Mouse (Mus musculus) regulatory T cell (primary cell): ENCODE results near the gene Ranbp10.

Source experiments
- in situ Hi-C: fragments of 300-600 bp; cut with MboI, MseI; formaldehyde crosslinking; loops from one replicate; pipeline ENCODE4 v1.15.1; 2025; ENCODE audit warnings: high pct_unique_total_duplicates

Gene Ranbp10

DNA sequence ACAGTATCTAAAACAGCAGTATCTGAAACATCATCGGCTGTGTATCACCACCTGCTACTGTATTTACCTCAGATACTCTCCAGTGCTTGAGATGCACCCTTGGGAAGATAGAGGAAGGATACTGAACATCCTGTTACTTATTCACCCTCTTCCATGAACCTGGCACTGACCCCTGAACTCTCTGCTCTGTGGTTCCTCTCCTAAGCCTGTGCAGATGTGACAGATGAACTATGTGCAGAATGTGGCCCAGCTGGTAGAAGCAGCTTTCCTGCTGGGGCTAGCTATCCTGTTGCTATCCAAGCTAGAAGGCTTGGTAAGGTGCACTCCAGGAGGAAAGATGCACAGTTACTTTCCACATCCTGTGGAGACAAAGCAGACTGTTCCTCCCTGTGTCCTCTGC lies 33.8 kb downstream of the Ranbp10 start:
- in situ Hi-C loops, result loop anchor here (10.0 kb wide), 1 partner anchor 209 kb away; no protein-coding TSS in a partner anchor

DNA sequence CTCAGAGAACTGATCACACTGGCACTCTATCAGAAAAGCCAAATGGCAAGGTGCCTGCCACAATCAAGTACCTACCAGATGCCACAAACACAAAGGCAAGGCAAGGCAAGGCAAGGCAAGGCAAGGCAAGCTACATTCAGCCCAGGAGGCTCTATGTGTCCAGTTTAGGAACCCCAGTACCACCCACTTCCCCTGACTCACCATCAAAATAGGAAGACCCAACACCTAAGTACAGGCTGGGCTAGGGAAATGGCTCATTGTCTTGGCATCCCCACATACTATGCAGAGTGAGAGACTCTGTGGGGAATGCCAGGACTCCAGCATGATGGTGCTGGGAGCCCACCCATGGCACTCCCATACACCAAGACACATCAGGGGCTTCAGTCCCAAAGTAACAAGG lies 37.5 kb downstream of the Ranbp10 start:
- in situ Hi-C loops, result loop anchor here (10.0 kb wide), 1 partner anchor 205 kb away; no protein-coding TSS in a partner anchor

DNA sequence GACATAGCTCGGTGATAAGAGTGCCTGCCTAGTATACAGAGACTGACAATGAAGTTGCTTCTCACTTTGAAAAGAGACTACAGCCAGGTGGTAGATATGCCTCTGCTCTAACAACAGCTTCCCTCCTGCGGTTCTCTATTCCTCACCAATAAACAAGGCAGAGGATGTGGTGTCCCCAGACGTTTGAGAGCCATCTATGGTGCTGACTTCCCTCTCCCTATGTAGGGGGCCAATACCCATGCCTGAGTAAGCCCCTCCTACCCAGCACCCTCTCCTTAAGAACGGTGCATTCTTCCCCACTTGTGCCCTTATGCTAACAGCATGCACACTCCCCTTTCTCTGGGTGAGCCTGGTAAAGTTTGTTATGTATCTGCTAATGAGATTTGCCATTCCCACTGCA lies 38.2 kb downstream of the Ranbp10 start:
- in situ Hi-C loops, result no loop called here

DNA sequence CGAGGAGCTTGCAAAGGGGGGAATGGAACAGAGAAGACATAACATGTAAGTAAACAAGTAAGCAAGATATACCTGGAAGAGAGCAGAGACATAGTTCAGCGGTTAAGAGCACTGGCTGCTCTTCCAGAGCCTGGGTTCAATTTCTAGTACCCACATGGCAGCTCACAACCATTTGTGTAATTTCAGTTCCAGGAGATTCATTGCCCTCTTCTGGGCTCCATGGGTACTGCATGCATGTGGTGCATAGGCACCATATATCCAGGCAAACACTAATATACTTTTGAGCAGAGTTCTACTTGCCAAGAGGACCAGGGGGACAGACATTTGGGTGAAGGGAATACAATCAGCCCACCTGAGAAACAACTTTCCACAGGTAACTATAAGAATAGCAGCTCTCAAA lies 38.9 kb downstream of the Ranbp10 start:
- in situ Hi-C loops, result no loop called here

DNA sequence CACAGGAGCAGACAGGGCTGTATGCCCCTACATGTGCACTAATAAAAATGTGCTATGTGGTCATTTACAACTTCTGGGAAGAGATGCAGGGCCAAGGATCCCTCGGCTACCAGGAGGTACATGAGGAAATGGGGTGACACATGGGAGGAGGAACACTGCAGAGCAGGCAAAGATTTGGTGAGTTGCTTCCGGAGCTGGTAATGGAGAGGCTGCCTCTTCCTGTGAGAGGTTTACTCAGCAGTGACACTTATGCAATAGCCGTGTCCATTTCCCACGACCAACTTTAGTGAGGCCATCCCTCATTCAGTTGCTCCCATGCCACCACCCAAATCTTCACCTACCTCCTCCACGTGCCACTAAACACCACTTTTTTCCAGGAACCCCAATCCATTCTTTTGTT lies 46.9 kb downstream of the Ranbp10 start:
- in situ Hi-C loops, result loop anchor here (5.0 kb wide), 1 partner anchor 58 kb away; no protein-coding TSS in a partner anchor

DNA sequence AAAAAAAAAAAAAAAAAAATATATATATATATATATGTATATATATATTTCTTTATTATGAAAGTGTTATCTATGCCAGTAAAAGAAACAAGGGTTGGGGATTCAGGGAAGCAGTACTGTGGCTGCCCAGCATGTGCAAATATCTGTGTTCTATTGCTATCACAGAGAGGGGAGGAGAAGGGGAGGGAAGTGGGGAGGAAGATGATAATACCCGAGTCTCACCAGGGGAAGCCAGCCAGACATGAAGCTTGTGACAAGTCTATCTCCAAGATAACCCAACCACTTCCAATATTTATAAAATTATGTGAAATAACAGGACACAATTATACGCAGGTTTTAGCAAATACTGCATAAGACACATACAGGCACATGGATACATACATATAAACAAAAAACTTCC lies 49.3 kb downstream of the Ranbp10 start:
- in situ Hi-C loops, result no loop called here

DNA sequence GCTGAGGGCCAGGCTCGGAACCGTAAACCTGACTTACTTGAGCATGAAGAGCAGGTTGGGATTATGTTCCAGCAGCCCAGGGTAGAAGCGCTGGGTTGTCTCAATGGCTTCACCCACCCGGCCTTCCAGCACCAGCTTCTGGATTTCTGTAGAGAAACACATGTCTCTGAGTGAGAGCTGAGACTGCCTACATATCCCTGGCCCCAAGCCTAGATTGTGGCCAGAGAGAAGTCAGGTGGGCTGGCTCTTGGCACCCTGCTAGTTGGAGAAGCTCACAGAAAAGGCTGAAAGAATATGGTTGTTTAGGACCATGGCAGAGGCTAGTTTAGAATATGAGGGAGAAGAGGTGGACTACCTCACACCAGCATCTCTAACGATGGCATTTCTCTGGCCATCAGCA lies 52.7 kb downstream of the Ranbp10 start:
- in situ Hi-C loops, result no loop called here

DNA sequence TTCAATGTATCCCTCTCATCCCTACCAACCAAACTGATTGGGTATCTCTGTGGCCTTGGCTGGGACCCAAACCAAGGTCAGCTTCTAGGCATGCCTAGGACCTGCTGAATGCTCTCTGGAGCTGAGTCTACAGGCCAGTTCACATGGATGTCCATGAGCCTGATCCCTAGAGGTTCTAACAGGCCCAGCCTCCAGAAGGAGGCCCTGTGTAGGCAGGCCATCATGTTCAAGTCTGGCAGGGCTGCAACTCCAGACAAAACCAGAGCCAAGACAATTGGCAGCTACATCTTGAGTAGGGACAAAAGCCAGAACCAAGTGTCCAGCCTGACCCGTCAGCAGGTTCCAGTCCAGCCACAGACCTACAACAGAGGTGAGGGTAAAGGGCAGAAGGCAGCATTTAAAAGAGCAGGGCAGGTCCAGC lies 53.7 kb downstream of the Ranbp10 start:
- in situ Hi-C loops, result no loop called here

DNA sequence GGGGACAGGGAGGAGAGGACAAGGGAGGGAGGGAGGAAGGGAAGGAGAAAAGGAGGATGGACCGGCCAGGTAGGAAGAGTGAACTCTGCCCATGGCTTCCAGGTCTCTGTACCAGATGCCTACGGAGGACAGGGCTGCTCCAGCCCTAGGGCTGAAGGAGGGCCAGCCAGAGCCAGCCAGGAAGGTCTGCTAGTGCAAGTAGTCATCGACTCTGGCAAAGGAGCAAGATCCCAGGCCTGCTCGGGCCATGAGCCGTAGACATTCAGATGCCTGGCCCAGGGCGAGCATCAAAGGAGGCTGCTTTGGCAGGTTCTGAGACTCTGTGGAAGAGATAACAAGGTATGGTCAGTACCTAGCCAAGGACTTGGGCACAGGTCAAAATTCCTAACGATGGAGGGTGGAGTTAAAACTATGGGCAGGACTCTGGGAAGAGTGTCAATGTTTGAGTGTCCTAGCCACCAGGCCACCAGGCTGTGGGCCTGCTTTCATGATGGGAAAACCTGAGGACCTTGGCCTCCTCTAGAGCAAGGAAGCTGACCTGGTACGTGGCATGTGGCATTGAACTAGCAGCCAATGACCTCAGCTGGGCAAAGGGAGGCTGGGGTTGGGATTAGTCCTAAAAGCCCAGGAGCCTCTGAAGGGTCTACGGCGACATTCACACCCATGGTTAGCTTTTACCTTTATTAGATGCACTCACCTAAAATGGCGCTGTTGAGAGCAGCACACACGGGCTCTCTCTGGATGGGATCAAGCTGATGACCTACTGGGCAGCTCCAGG lies 55.6 kb downstream of the Ranbp10 start:
- in situ Hi-C loops, result no loop called here

DNA sequence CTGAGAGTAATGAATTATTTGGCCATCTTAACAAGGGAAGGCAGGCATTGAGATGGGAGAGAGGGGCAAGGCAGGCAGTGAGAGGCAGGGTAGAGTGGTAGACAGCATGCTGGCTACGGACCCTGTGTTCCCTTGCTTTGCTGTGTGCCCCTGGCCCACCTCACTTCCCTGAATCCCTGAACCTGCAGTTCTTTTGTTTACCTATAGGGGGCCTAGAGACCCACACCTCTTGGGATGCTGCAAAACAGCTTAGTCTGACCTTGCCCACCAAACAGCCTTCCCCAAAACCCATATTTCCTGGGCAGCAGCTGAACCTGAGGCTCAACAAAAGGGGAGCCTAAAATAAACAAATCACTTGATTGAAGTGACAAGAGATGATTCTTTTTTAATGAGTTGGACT lies 56.5 kb downstream of the Ranbp10 start:
- in situ Hi-C loops, result no loop called here

DNA sequence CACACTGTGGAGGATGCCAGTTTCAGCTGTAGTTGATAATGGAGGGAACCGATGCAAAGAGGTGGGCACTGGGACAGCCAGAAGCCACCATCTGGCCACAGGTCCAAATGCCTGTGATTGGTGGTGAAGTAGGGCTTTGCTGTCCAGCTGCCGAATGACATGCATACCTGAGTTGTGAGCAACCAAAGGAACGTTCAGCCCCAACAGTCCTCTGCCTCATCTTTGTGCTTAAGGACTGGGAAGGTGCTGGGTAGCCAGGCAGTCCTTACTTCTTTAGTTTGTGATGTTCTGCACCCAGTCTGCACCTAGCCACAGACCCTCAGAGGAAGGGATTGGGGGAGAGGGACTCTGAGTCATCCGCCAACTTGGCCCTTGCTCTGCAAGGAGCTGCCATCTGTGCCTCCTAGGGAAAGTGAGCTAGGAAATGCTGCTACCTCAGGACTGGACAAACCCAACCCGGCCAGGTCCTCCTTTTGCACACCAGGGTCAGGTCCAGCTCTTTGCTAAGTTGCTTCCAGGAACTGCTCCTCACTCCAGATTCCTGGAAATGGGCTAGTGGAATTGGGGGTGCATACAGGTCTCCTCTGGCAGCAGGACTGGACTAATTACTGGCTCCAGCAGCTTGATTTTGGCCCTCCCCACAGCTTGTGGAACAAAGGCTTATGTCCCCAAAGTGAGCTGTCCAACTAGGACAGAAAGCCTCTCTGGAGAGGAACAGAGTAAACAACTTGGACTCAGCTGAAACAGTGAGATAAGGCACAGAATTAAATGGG lies 58.5 kb downstream of the Ranbp10 start:
- in situ Hi-C loops, result no loop called here

DNA sequence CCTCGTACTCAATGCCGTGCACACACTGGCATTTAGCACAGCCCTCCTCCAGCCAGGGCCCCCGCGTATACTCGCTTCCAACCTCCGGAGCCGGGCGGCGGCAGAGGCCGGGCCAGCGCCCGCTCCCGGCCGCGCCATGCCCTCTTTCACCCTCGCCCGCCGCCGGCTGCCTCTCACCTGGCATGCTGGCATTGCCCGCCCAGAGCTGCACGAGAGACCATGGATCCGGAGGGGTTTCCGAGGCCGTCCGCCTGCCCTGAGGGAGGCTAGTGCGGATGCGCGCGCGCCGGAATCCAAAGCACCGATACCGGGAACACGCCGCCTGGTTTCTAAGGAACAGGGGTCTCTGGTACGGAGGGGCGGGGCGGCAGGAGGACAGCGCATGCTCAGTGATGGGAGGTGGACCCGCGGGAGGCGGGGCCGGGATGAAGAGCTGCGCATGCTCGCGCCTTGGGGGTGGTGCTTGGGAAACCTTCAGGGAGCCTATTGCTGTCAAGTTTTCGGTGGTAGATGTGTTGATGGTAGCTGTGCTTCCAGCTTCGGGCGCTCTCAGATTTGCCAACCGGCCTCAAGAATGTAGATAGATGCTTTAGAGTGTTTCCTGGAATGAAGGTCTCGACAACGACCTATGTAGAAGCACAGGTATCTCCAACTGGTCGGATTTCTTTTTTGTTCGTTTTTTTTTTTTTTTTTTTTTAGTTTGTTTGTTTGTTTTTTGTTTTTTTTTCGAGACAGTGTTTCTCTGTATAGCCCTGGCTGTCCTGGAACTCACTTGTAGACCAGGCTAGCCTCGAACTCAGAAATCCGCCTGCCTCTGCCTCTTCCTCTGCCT lies 68.7 kb downstream of the Ranbp10 start, which contains the start of gene Gfod2:
TSS of gene Gfod2 (minus strand) at position 388 of the 832 bp plus-strand sequence.
- in situ Hi-C loops, result no loop called here

DNA sequence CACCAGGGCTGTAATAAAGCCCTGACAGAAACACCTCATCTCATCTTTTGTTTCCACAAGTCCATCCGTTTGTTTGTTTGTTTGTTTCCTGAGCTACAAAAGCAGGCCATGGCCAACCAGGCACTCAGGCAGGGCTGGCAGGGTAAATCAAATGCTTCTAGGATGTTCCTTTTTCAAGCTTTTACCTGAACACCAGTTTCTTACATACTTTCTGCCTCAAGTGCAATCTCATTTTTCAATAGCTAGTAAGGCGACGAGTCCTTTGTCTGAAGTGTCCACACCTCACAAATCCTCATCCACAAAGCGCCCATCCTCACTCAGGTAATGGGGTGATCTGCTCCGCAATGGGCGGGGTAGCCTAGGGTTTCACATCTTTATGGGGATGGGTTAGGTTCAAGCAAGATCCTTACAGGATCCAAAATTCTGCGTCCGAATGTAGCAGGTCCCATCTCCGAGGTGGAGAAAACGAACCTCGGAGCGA lies 69.3 kb downstream of the Ranbp10 start:
- in situ Hi-C loops, result no loop called here

DNA sequence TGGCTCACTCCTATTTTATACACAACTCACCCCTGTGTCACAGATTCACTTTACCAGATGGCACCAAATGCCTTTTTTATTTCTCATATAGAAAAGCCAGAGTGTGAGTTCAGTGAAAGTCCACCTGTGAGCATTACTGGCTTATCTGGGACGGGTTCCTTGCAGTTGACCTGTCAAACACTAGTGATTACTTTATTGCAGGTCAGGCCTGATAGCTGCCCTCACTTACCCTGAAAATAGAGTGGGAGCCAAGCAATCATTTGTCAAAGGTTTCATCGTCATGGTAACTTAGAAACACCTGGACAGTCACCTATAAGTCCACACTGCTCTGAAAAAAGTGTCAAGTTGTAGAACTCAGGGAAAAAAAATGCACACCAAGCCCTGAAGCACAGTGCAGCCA lies 72.5 kb downstream of the Ranbp10 start:
- in situ Hi-C loops, result no loop called here

DNA sequence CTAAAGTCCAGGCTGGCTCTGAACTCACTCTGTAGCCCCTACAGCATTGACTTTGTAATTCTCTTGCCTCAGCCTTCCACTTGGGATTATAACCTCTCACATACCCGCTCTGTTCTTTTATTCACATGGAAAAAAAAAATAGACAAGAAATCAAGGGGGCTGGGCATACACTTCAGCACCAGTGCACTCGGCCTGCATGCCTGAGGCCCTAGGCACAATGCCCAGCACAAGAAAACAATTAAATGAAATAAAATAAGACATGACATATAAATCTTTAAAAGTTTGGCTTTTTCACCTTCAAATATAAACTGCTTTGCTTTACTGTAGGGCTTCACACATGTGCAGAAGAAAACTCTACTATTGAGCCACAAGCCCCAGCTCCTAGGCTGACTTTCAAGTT lies 73.2 kb downstream of the Ranbp10 start:
- in situ Hi-C loops, result no loop called here

DNA sequence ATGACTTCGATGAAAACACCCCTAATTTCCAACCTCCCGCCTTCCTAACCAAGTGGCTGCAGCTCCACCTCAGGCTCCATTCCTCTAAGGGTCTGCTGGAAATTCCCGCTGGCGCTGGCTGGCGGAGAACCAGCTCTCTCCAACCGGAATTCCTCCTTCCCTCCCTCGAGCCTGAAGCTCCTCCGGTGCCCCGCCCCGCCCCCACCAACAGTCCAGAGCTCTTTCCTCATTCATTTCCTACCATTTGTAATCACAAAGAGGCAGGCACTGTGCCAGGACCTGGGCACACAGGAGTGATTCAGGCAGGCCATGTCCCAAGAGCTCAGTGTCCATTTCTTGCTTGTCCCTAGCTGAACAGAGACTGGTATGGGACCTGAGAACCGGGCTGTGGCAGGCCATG lies 76.5 kb downstream of the Ranbp10 start:
- in situ Hi-C loops, result no loop called here

DNA sequence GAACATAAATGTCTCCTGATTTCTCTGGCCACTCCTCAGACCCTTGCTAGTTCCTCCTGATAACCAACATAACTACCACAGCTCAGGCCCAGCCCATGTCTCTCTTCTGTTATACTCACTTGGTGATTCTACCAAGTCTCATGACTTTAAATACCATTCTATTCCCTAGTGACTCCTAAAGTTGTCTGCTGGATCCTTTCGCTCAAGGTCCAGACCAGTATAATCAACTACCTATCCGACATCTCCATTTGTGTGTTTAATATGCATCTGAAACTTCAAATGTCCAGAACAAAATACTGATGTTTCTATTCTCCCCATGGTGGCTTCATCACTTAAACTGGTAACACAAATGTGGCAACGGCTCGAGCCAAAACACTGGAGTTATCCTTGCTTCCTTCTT lies 83.8 kb downstream of the Ranbp10 start:
- in situ Hi-C loops, result no loop called here

DNA sequence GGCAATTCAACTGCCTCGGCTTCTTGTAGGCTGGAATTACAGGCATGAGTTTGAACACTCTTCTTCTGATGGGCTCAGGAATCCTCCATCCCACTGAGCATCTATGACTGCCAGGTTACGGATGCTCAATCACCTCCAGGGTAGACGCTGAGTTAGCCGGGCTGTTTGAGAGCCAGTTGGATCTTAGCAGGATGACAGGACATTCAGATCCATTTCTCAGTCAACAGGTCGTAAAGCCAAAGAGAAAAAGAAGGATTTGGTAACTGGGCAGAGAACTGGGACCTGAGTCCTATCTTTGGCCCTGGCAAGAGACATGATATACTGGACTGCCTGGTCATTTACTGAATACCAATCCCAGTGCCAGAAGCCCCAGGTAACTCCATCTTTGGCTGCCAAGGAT lies 87.9 kb downstream of the Ranbp10 start:
- in situ Hi-C loops, result no loop called here

DNA sequence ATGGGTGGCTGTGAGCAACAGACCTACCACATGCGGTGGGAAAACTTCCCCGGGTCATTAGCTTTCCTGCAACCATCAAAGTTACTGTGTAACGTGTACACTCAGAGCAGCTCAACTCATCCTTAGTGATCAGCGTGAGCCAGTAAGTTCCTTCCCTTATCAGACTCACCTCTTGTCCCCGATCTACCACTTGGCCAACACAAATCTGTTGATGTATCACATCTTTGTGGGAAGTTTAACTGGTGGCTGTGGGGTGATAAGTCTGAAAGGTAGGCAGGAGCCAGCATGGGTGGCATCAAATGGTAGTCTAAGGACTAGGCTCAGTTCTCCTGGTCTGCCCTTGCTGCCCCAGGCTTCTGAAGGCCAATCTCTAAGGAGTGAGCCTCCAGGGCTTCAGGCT lies 95.0 kb downstream of the Ranbp10 start:
- in situ Hi-C loops, result no loop called here

DNA sequence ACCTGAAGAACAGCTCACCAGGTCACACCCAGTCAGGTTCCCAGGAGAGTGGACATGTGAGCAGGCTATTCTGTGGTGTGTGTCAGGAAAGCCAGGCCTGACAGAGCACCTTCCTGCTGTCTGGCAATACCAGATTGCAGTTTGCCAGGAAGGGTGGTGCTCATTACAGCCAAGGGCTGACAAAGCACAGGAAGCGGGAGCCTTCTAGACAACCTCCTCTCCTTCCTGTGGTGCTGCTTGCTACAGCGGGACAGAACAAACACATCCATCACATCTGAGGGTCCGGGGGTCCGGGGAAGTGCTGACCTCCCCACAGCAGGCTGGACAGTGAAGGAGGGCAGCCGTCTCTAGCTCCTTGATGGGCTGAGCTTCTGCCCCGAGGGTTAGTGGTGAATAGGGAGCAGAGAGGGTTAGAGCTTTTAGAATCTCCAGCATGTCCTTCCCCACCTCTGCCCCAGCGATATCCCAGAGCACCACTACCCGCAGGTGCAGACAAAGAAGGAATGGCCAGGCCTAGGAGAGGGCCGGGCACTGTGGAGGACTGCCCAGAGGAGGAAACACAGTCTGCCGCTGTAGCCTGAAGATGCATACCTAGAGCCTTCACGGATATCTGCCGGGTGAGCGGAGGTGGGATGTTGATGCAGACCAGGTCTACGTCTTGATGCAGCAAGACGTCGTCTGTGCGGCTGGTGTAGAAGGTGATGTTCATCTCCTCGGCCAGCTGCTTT lies 99.6 kb downstream of the Ranbp10 start:
- in situ Hi-C loops, result no loop called here

DNA sequence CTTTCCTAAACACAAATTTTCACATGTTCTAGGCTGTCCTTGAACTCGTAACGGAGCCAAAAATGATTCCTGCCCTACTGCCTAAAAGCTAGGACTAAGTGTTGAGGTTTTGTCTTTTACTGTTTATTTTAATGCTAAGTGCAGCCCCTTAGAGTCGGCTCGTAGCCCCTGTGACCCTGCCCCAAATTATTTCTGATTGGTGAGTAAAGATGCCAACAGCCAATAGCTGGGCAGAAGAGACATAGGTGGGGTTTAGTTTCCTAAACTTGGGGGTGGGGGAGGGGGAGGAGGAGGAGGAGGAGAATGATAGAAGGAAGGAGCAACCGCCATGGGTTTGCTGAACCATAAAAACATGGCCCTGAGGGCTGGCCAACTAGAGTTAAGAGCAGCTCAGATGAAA lies 101.4 kb downstream of the Ranbp10 start:
- in situ Hi-C loops, result no loop called here
